Mouse (Mus musculus): ENCODE data around the gene Cd320.
A peak's percentile ranks its signal among the peaks of the same experiment; 100 is the strongest.
"Not testable (repeated sequence)": the region's sequence is repeated elsewhere in the genome, so short reads cannot be mapped to it uniquely, and the experiment has no call there.

Gene Cd320

GRCm38 (mm10) chr17:33842966-33843795 is at the start of gene Cd320:
Gene Cd320, plus strand, starts transcription at chr17:33843091.
- peak; percentile 86 for DNase-seq (ENCODE audit: low read depth)

- no peak for DNase-seq (ENCODE audit: low read depth)
Observed at GRCm38 (mm10) chr17:33798306-33798705, 44.6 kb upstream of the Cd320 start.

- DNase-seq (ENCODE audit: low read depth), result no peak
Observed at GRCm38 (mm10) chr17:33799277-33799676, 43.6 kb upstream of the Cd320 start.

GRCm38 (mm10) chr17:33802221-33802620 is 40.7 kb upstream of the Cd320 start:
- no peak for DNase-seq (ENCODE audit: low read depth)

GRCm38 (mm10) chr17:33804205-33804604 is 38.7 kb upstream of the Cd320 start:
- no peak for DNase-seq (ENCODE audit: low read depth)

- DNase-seq (ENCODE audit: low read depth), result no peak
Observed at GRCm38 (mm10) chr17:33804745-33805144, 38.1 kb upstream of the Cd320 start.

GRCm38 (mm10) chr17:33807181-33807888 is 35.6 kb upstream of the Cd320 start:
- DNase-seq (ENCODE audit: low read depth), result no peak

GRCm38 (mm10) chr17:33808192-33808591 is 34.7 kb upstream of the Cd320 start:
- no peak for DNase-seq (ENCODE audit: low read depth)

GRCm38 (mm10) chr17:33810334-33811141 is 32.4 kb upstream of the Cd320 start, which contains the start of gene Kank3:
Gene Kank3, plus strand, starts transcription at chr17:33810519.
- DNase-seq (ENCODE audit: low read depth), result peak; percentile 87

GRCm38 (mm10) chr17:33811142-33811516 is 31.8 kb upstream of the Cd320 start:
- no peak for DNase-seq (ENCODE audit: low read depth)

GRCm38 (mm10) chr17:33812475-33812874 is 30.4 kb upstream of the Cd320 start:
- no peak for DNase-seq (ENCODE audit: low read depth)

- DNase-seq (ENCODE audit: low read depth), result no peak
Observed at GRCm38 (mm10) chr17:33812990-33813389, 29.9 kb upstream of the Cd320 start.

- DNase-seq (ENCODE audit: low read depth), result no peak
Observed at GRCm38 (mm10) chr17:33815399-33815798, 27.5 kb upstream of the Cd320 start.

- DNase-seq (ENCODE audit: low read depth), result no peak
Observed at GRCm38 (mm10) chr17:33816612-33817011, 26.3 kb upstream of the Cd320 start.

GRCm38 (mm10) chr17:33817184-33817968 is 25.5 kb upstream of the Cd320 start:
- peak; percentile 87 for DNase-seq (ENCODE audit: low read depth)

GRCm38 (mm10) chr17:33817969-33818643 is 24.8 kb upstream of the Cd320 start:
- DNase-seq (ENCODE audit: low read depth), result no peak

GRCm38 (mm10) chr17:33822436-33822959 is 20.4 kb upstream of the Cd320 start:
- DNase-seq (ENCODE audit: low read depth), result no peak

GRCm38 (mm10) chr17:33823171-33823570 is 19.7 kb upstream of the Cd320 start:
- not testable (repeated sequence) for DNase-seq (ENCODE audit: low read depth)

GRCm38 (mm10) chr17:33824084-33824996 is 18.6 kb upstream of the Cd320 start, which contains the start of the genes Rps28 and Ndufa7:
Gene Rps28, minus strand, starts transcription at chr17:33824562.
Gene Ndufa7, plus strand, starts transcription at chr17:33824572.
- DNase-seq (ENCODE audit: low read depth), result peak; percentile 92

- not testable (repeated sequence) for DNase-seq (ENCODE audit: low read depth)
Observed at GRCm38 (mm10) chr17:33824997-33825330, 17.9 kb upstream of the Cd320 start.
